Mouse (Mus musculus) mature B cell (primary cell): ENCODE results near the gene Desi2.
"Not testable (repeated sequence)": the region's sequence is repeated elsewhere in the genome, so short reads cannot be mapped to it uniquely, and the experiment has no call there.

Experiments used
- in situ Hi-C: fragments of 300-500 bp; cut with MboI; formaldehyde crosslinking; loops from 2 replicates; pipeline ENCODE4 v1.14.3; 2019

Gene Desi2

GRCm38 (mm10) chr1:178187216-178187791, at the start of gene Desi2:
Gene Desi2, plus strand, starts transcription at chr1:178187417.
- in situ Hi-C loops, result not testable (repeated sequence)

- in situ Hi-C loops, result loop anchor here (10.0 kb wide), 1 partner anchor 158 kb away; no protein-coding TSS in a partner anchor
Measured at GRCm38 (mm10) chr1:178146513-178146912, 40.7 kb upstream of the Desi2 start.

GRCm38 (mm10) chr1:178146915-178147314, 40.3 kb upstream of the Desi2 start:
- in situ Hi-C loops, result loop anchor here (10.0 kb wide), 1 partner anchor 158 kb away; no protein-coding TSS in a partner anchor

GRCm38 (mm10) chr1:178182251-178182650, 5.0 kb upstream of the Desi2 start:
- in situ Hi-C loops, result no loop called here

GRCm38 (mm10) chr1:178185591-178185990, 1.6 kb upstream of the Desi2 start:
- in situ Hi-C loops, result no loop called here

- in situ Hi-C loops, result not testable (repeated sequence)
Measured at GRCm38 (mm10) chr1:178187810-178188209, 593 bp downstream of the Desi2 start.

- in situ Hi-C loops, result no loop called here
Measured at GRCm38 (mm10) chr1:178188386-178188785, 1.2 kb downstream of the Desi2 start.

GRCm38 (mm10) chr1:178205701-178206325, 18.6 kb downstream of the Desi2 start:
- in situ Hi-C loops, result no loop called here

- in situ Hi-C loops, result not testable (repeated sequence)
Measured at GRCm38 (mm10) chr1:178207856-178208255, 20.6 kb downstream of the Desi2 start.

GRCm38 (mm10) chr1:178209966-178210365, 22.7 kb downstream of the Desi2 start:
- in situ Hi-C loops, result no loop called here

GRCm38 (mm10) chr1:178217157-178217556, 29.9 kb downstream of the Desi2 start:
- in situ Hi-C loops, result no loop called here

GRCm38 (mm10) chr1:178218305-178218704, 31.1 kb downstream of the Desi2 start:
- in situ Hi-C loops, result no loop called here

GRCm38 (mm10) chr1:178219166-178220077, 32.2 kb downstream of the Desi2 start:
- in situ Hi-C loops, result no loop called here

- in situ Hi-C loops, result not testable (repeated sequence)
Measured at GRCm38 (mm10) chr1:178228888-178229287, 41.7 kb downstream of the Desi2 start.

- in situ Hi-C loops, result no loop called here
Measured at GRCm38 (mm10) chr1:178234109-178234508, 46.9 kb downstream of the Desi2 start.

GRCm38 (mm10) chr1:178235919-178236466, 48.8 kb downstream of the Desi2 start:
- in situ Hi-C loops, result no loop called here

- in situ Hi-C loops, result no loop called here
Measured at GRCm38 (mm10) chr1:178238676-178239075, 51.5 kb downstream of the Desi2 start.

GRCm38 (mm10) chr1:178241884-178242508, 54.8 kb downstream of the Desi2 start:
- in situ Hi-C loops, result no loop called here

- in situ Hi-C loops, result no loop called here
Measured at GRCm38 (mm10) chr1:178248107-178248820, 61.0 kb downstream of the Desi2 start.

- in situ Hi-C loops, result no loop called here
Measured at GRCm38 (mm10) chr1:178254598-178254997, 67.4 kb downstream of the Desi2 start.

- in situ Hi-C loops, result no loop called here
Measured at GRCm38 (mm10) chr1:178256351-178256750, 69.1 kb downstream of the Desi2 start.
